1 mouse cellular context compared by ENCODE assay signal in the genomic region with DNA sequence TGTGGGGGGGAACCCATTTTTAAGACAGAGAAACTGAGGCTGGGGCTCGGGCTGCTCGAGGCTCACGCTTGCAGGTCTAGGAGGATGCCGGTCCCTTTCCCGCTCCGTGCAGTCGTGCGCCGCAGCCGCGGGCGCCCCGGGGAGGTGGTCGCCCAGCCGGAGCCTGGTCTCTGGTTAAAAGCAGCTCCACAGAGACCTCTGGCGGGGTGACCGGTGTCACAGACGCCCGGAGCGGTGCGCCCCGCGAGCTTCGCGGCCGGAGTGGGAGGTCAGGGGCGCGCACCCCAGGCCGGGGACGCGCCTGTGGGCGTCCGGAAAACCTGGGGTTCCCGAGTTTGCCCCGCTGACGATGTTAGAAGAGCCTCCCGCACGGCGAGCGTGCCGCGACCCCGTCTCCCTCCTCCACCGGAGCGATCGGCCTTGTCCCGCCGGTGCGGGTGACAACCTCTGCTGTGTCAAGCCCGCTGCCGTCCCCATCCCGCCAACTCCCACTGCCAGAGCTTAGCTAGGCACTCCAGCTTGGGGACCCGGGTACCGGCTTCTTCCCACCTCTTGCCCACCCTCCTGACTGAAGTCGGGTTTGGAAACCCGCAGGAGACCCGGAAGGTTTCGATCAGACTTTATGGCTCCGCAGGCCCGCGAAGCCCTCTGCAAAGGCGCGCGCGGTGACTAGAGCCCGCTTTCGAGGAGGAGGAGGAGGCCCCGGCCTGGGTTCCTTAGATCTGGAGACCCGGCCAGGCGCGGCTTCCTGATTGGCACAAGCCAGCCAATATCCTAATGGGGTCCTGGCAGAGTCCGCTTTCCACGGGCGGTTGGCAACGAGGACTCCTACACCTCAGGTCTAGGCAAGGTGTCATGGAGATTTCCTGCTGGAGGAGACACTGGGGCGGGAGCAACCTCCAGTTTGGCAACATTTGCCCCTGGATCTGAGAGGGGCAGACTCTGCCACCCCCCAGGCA.
TF ChIP-seq lines count a peak whose summit lies in the region.

No protein-coding gene starts in this region.

TF ChIP-seq in MEL, 35 proteins besides CTCF, POLR2A, EP300 and RAD21 (continued from another document):
- no peak for TF ChIP-seq TBP (IDR thresholded peaks at IDR 0.05; ENCODE audit: low read depth, low read length)
- 0 out of 2 replicates have a peak, but pooled peaks have one; percentile 13 for TF ChIP-seq MXI1 (IDR thresholded peaks at IDR 0.05; ENCODE audit: low read depth, low read length)
- no peak for TF ChIP-seq RCOR1 (IDR thresholded peaks at IDR 0.05; ENCODE audit: low read depth, low read length)
- 0 out of 2 replicates have a peak, but pooled peaks have one; percentile 5 for TF ChIP-seq SMC3 (IDR thresholded peaks at IDR 0.05; ENCODE audit: low read depth, low read length)
- no peak for TF ChIP-seq MAX (IDR thresholded peaks at IDR 0.05; ENCODE audit: low read length)
- TF ChIP-seq E2F4 (IDR thresholded peaks at IDR 0.05; ENCODE audit: borderline replicate concordance, low read depth, low read length), result no peak
- TF ChIP-seq NRF1 (IDR thresholded peaks at IDR 0.05; ENCODE audit: insufficient read depth, low read depth, low read length, poor library complexity, severe bottlenecking), result no peak
- no peak for TF ChIP-seq TAL1 (IDR thresholded peaks at IDR 0.05; ENCODE audit: low read length)
